Mouse (Mus musculus) ES-Bruce4 (cell line): ENCODE measurements around the gene Ocm. TPM values are rescaled to one million over a fixed set of nuclear protein-coding genes. Genes with fewer than 3 reads are reported as not detected.
"Not testable (repeated sequence)": the region's sequence is repeated elsewhere in the genome, so short reads cannot be mapped to it uniquely, and the experiment has no call there.

ENCODE experiments used
- H3K27ac ChIP-seq: 2 replicates; pipeline ENCODE4 v1.5.1; 2012; ENCODE audit warnings: low read length, inconsistent platforms; ENCODE audit not compliant: insufficient read depth
- H3K27me3 ChIP-seq: 2 replicates; pipeline ENCODE4 v1.6.1; 2012; ENCODE audit warnings: mild to moderate bottlenecking, low read length, inconsistent platforms; ENCODE audit not compliant: control insufficient read depth, poor library complexity, insufficient read depth, severe bottlenecking
- H3K36me3 ChIP-seq: 2 replicates; pipeline ENCODE4 v1.6.1; 2012; ENCODE audit warnings: inconsistent platforms, mild to moderate bottlenecking, low read length, moderate library complexity; ENCODE audit not compliant: control insufficient read depth, poor library complexity, insufficient read depth, severe bottlenecking
- H3K4me1 ChIP-seq: one replicate; pipeline ENCODE4 v1.8.1; 2011; ENCODE audit warnings: low read length; ENCODE audit not compliant: control insufficient read depth, insufficient read depth
- H3K4me3 ChIP-seq: 2 replicates; pipeline ENCODE4 v1.5.1; 2011; ENCODE audit warnings: low read depth, mild to moderate bottlenecking, low read length
- H3K9ac ChIP-seq: 2 replicates; pipeline ENCODE4 v1.6.1; 2012; ENCODE audit warnings: low read depth, mild to moderate bottlenecking, inconsistent platforms; ENCODE audit not compliant: poor library complexity, severe bottlenecking
- H3K9me3 ChIP-seq: replicated peaks from 2 replicates; pipeline ENCODE4 v1.6.1; 2012; ENCODE audit warnings: mild to moderate bottlenecking, low read length, inconsistent platforms; ENCODE audit not compliant: control insufficient read depth, poor library complexity, insufficient read depth, severe bottlenecking
- CTCF ChIP-seq: IDR thresholded peaks from one replicate; pipeline ENCODE4 v1.8.1; 2011; ENCODE audit warnings: low read depth, low read length
- EP300 ChIP-seq: IDR thresholded peaks from 2 replicates; pipeline ENCODE4 v1.6.1; 2011; ENCODE audit warnings: low read depth, low read length; ENCODE audit not compliant: insufficient read depth
- POLR2A ChIP-seq: IDR thresholded peaks from one replicate; pipeline ENCODE4 v1.8.1; 2011; ENCODE audit warnings: low read length; ENCODE audit not compliant: insufficient read depth
- polyA plus RNA-seq: library from polyadenylated mRNA; stranded (reverse); fragments of >200 nt; gene quantifications from 2 replicates; pipeline ENCODE4 v1.2.4, GENCODE M21; 2011; ENCODE audit warnings: low read depth; ENCODE audit not compliant: missing spikeins, insufficient read depth, insufficient read length

Gene Ocm
- polyA plus RNA-seq, 1 experiment = not detected

GRCm38 (mm10) chr5:144015312-144015650, 11.2 kb downstream of the Ocm start:
- H3K4me1 ChIP-seq = no peaks in the 10 kb centered on the region
- TF ChIP-seq POLR2A (no peak), EP300 (no peak), CTCF (no peak)
- H3K36me3 ChIP-seq = peaks cover 23% of the 10 kb centered on the region
- H3K4me3 ChIP-seq = peak overlapping the region; percentile 15; the same call in 1 of the 2 replicates
- no peaks in the 10 kb centered on the region for H3K27me3 ChIP-seq
- H3K9ac ChIP-seq = peak overlapping the region; percentile 94; the same call in 1 of the 2 replicates
- no peak overlapping the region for H3K27ac ChIP-seq
- H3K9me3 ChIP-seq = no peaks in the 10 kb centered on the region

DNA sequence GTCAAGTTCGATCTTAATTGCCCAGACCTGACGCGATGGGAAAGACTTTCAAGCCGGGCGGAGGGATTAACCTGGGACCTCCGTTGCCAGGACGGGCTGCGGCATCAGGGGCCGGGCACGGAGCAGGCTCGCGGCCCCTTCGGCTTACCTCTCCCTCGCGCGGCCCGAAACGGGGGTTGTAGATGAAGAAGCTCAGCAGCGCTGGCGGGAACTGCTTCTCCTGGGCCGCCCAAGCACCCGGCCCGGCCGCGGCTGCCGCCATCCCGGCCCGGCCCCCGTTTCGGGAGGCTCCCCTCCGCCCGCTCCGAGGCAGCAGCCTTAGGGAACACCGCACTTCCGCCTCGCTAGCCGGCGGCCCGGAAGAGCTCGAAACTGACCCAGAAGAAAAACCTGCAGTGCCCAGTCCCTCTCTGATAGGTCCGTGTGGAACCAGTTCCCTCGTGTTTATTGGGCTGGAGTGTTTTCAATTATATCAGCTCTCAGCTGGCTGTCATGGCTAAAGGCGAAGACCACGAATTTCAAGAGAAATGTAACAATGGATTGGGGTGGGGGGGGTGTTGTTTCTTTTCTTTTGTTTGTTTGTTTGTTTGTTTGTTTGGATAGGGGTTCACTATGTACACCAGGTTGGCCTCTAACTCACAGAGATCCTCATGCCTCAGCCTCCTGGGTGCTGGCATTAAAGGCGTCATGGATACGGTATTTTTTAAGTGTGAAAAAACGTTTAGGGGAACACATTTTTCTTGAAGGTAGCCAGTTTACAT, 11.7 kb downstream of the Ocm start, which contains the start of gene Ccz1:
Ccz1 (minus strand) TSS at position 327 of the 761 bp plus-strand sequence.
- TF ChIP-seq EP300 (no peak), POLR2A (no peak), CTCF (no peak)
- peak within 1 kb of the TSS; percentile 55; the same call in 1 of the 2 replicates for H3K27ac ChIP-seq
- H3K27me3 ChIP-seq = no peaks in the 10 kb centered on the region
- peaks cover 24% of the 10 kb centered on the region for H3K36me3 ChIP-seq
- H3K4me3 ChIP-seq = peak within 1 kb of the TSS; percentile 96
- peak within 1 kb of the TSS; percentile 94 for H3K9ac ChIP-seq
- no peaks in the 10 kb centered on the region for H3K9me3 ChIP-seq
- H3K4me1 ChIP-seq = no peaks in the 10 kb centered on the region

- not testable (repeated sequence) for H3K27me3 ChIP-seq, H3K9me3 ChIP-seq, H3K4me3 ChIP-seq, H3K27ac ChIP-seq, H3K4me1 ChIP-seq
- Histone ChIP-seq H3K9ac (peak overlapping the region; percentile 94), H3K36me3 (peaks cover 31% of the 10 kb centered on the region)
These were observed 12.9 kb downstream of the Ocm start for GRCm38 (mm10) chr5:144013366-144014134.

- Histone ChIP-seq H3K27ac (no peak overlapping the region), H3K4me1 (no peaks in the 10 kb centered on the region), H3K9ac (no peak overlapping the region), H3K9me3 (no peaks in the 10 kb centered on the region), H3K4me3 (no peak overlapping the region), H3K27me3 (no peaks in the 10 kb centered on the region), H3K36me3 (peaks cover 25% of the 10 kb centered on the region)
- no peak for TF ChIP-seq EP300
- TF ChIP-seq CTCF = no peak
- no peak for TF ChIP-seq POLR2A
These were observed 23.8 kb downstream of the Ocm start for GRCm38 (mm10) chr5:144002461-144003192.

GRCm38 (mm10) chr5:143999409-143999808, 27.1 kb downstream of the Ocm start:
- no peaks in the 10 kb centered on the region for H3K4me1 ChIP-seq
- H3K4me3 ChIP-seq = no peak overlapping the region
- no peak overlapping the region for H3K9ac ChIP-seq
- no peak overlapping the region for H3K27ac ChIP-seq
- H3K9me3 ChIP-seq = no peaks in the 10 kb centered on the region
- H3K36me3 ChIP-seq = peaks cover 25% of the 10 kb centered on the region
- TF ChIP-seq POLR2A (no peak), EP300 (no peak), CTCF (peak; percentile 47)
- H3K27me3 ChIP-seq = no peaks in the 10 kb centered on the region
